19 mouse cellular contexts compared by ENCODE assay signal in the genomic region with DNA sequence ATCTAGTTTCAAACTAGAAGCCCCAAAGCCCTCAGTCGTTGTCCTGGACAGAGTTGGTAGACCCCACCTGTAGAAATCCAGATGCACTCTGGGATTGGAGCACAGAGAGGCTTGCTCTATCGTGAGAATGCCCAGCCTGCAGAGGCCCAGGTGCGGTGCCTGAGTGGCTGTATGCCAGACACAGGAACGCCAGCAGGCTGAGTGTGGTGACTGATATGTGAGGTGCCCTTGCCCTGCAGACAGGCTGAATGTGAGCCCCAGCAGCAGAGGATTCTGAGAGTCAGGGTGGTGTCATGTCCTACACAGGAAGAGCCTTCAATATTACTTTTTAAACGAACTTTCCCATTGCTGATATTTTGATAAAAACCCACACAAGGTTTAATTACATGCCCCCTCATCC. TPM values are rescaled to one million over a fixed set of nuclear protein-coding genes. Genes with fewer than 3 reads are reported as not detected.
DNase-seq lines count a peak whose midpoint lies in the region; ATAC-seq and TF ChIP-seq lines count a peak whose summit lies in the region.
"Had no signal": no experiment of that assay in that cellular context is flagged by ENCODE, and none has a peak within 500 bp of the region (broad histone marks: within the 10 kb centered on the region; RNA-seq: fewer than 3 reads in every experiment).

No protein-coding gene starts in this region.

- WGBS in forebrain, embryonic 11.5 days, result 90% methylated on average over 5 of the region's 5 CpGs
- WGBS in forebrain, postnatal 0 days, result 82% methylated on average over 5 of the region's 5 CpGs
- 87% methylated on average over 5 of the region's 5 CpGs for WGBS in midbrain, embryonic 15.5 days

- H3K27me3 ChIP-seq in forebrain, embryonic 11.5 days (ENCODE audit: control insufficient read depth, insufficient read depth, low read length), result no peaks in the 10 kb centered on the region
- H3K27me3 ChIP-seq in forebrain, postnatal 0 days (ENCODE audit: insufficient read depth, low read length), result no peaks in the 10 kb centered on the region
- H3K27me3 ChIP-seq in CH12.LX (replicated peaks), result no peaks in the 10 kb centered on the region
- H3K27me3 ChIP-seq in midbrain, embryonic 15.5 days (replicated peaks), result no peaks in the 10 kb centered on the region
- H3K27me3 ChIP-seq: embryonic facial prominence, embryonic 12.5 days; forebrain, embryonic 12.5 days; hindbrain, embryonic 15.5 days had no signal

- H3K79me2 ChIP-seq in CH12.LX (replicated peaks; ENCODE audit: control insufficient read depth, extremely low read depth, insufficient read depth, poor library complexity, severe bottlenecking), result peaks cover 17% of the 10 kb centered on the region

- in situ Hi-C loops in CH12.LX (cut with MboI; ENCODE audit: low pct_ligation_motif_present, low pct_unique_long_range_greater_than_20kb, low sequenced_read_pairs), result no loop called here

- H3K36me3 ChIP-seq in forebrain, embryonic 11.5 days (ENCODE audit: control insufficient read depth, insufficient read depth, low read length), result no peaks in the 10 kb centered on the region
- no peaks in the 10 kb centered on the region for H3K36me3 ChIP-seq in forebrain, postnatal 0 days (ENCODE audit: insufficient read depth)
- peaks cover 49 to 58% of the 10 kb centered on the region in 2 experiments for H3K36me3 ChIP-seq in CH12.LX (replicated peaks in 1 of 2; ENCODE audit: control insufficient read depth in 1 of 2, insufficient read depth in 1 of 2, low read length in 1 of 2)
- no peaks in the 10 kb centered on the region for H3K36me3 ChIP-seq in midbrain, embryonic 15.5 days (replicated peaks)
- H3K36me3 ChIP-seq: embryonic facial prominence, embryonic 12.5 days; forebrain, embryonic 12.5 days; heart, embryonic 12.5 days; hindbrain, embryonic 15.5 days had no signal

- no peak for TF ChIP-seq EP300 in CH12.LX (IDR thresholded peaks at IDR 0.05; ENCODE audit: low read length)

- TF ChIP-seq CTCF in forebrain, postnatal 0 days (IDR thresholded peaks at IDR 0.05; ENCODE audit: low read depth), result no peak
- TF ChIP-seq CTCF in CH12.LX (conservative IDR thresholded peaks at IDR 0.05 in 1 of 2, IDR thresholded peaks at IDR 0.05 in 1 of 2; ENCODE audit: low read depth in 2 of 2, low read length in 2 of 2), result no peak

- H3K9ac ChIP-seq in forebrain, embryonic 11.5 days (ENCODE audit: low read length), result no peak overlapping the region
- H3K9ac ChIP-seq in forebrain, postnatal 0 days, result no peak overlapping the region
- no peak overlapping the region for H3K9ac ChIP-seq in CH12.LX (ENCODE audit: insufficient read depth, low read depth)
- H3K9ac ChIP-seq in midbrain, embryonic 15.5 days, result no peak overlapping the region
- H3K9ac ChIP-seq: embryonic facial prominence, embryonic 12.5 days; forebrain, embryonic 12.5 days; heart, embryonic 12.5 days; hindbrain, embryonic 15.5 days had no signal

- ATAC-seq in forebrain, embryonic 11.5 days (replicated peaks; ENCODE audit: low FRiP score), result no peak
- ATAC-seq in forebrain, postnatal 0 days, result no peak
- ATAC-seq in midbrain, embryonic 15.5 days (replicated peaks), result no peak
- ATAC-seq: forebrain, embryonic 16.5 days had no signal

- no peak overlapping the region for H3K4me3 ChIP-seq in forebrain, embryonic 11.5 days (ENCODE audit: low read depth, low read length)
- no peak overlapping the region for H3K4me3 ChIP-seq in forebrain, postnatal 0 days (ENCODE audit: low read depth, low read length)
- no peak overlapping the region for H3K4me3 ChIP-seq in CH12.LX (replicated peaks in 1 of 3; ENCODE audit: low read depth in 2 of 3, low read length in 2 of 3, poor library complexity in 1 of 3)
- H3K4me3 ChIP-seq in midbrain, embryonic 15.5 days, result no peak overlapping the region
- H3K4me3 ChIP-seq: embryonic facial prominence, embryonic 12.5 days; forebrain, embryonic 12.5 days; heart, embryonic 12.5 days; hindbrain, embryonic 15.5 days had no signal

- peak; percentile 44 for DNase-seq in forebrain, embryonic 11.5 days (ENCODE audit: low spot score)
- DNase-seq in forebrain, postnatal 0 days, result no peak
- DNase-seq in CH12.LX (ENCODE audit: extremely low read depth), result no peak
- DNase-seq in thymus, postnatal 0 days (ENCODE audit: low spot score), result peak; percentile 37
- no peak for DNase-seq in layer of hippocampus, adult 18-20 months (ENCODE audit: low spot score in 2 of 2)
- DNase-seq in layer of hippocampus, adult 8-10 months (ENCODE audit: low spot score in 2 of 2), result no peak
- DNase-seq: adrenal gland, postnatal 14 days; cerebellum, adult 11-12 months; cerebellum, adult 9-10 months; cerebellum, postnatal 25 days; gastrocnemius, postnatal 14 days; heart, postnatal 36 days had no signal

- no peaks in the 10 kb centered on the region for H3K4me1 ChIP-seq in forebrain, embryonic 11.5 days (replicated peaks; ENCODE audit: control insufficient read depth, insufficient read depth, low read length)
- H3K4me1 ChIP-seq in forebrain, postnatal 0 days (ENCODE audit: insufficient read depth), result no peaks in the 10 kb centered on the region
- H3K4me1 ChIP-seq in CH12.LX (ENCODE audit: control insufficient read depth in 1 of 2, insufficient read depth in 2 of 2), result peaks cover 20 to 69% of the 10 kb centered on the region in 2 experiments
- no peaks in the 10 kb centered on the region for H3K4me1 ChIP-seq in midbrain, embryonic 15.5 days
- H3K4me1 ChIP-seq: embryonic facial prominence, embryonic 12.5 days; forebrain, embryonic 12.5 days; hindbrain, embryonic 15.5 days had no signal

- H3K27ac ChIP-seq in forebrain, embryonic 11.5 days (ENCODE audit: low read depth, low read length), result no peak overlapping the region
- H3K27ac ChIP-seq in forebrain, postnatal 0 days (ENCODE audit: low read depth, low read length), result no peak overlapping the region
- no peak overlapping the region for H3K27ac ChIP-seq in CH12.LX (ENCODE audit: insufficient read depth, low read depth)
- H3K27ac ChIP-seq in midbrain, embryonic 15.5 days, result no peak overlapping the region
- H3K27ac ChIP-seq: embryonic facial prominence, embryonic 12.5 days; forebrain, embryonic 12.5 days; hindbrain, embryonic 15.5 days had no signal

- dilution Hi-C loops in CH12.LX (cut with MboI; ENCODE audit: extremely low pct_ligation_motif_present, extremely low pct_unique_long_range_greater_than_20kb, low sequenced_read_pairs), result no loop called here

- no peak for TF ChIP-seq RAD21 in CH12.LX (IDR thresholded peaks at IDR 0.05; ENCODE audit: low read depth, low read length)

- H3K9me3 ChIP-seq in forebrain, embryonic 11.5 days (ENCODE audit: control insufficient read depth, low read length), result no peaks in the 10 kb centered on the region
- H3K9me3 ChIP-seq in forebrain, postnatal 0 days (ENCODE audit: low read length), result no peaks in the 10 kb centered on the region
- H3K9me3 ChIP-seq in CH12.LX (replicated peaks; ENCODE audit: low read length), result no peaks in the 10 kb centered on the region
- no peaks in the 10 kb centered on the region for H3K9me3 ChIP-seq in midbrain, embryonic 15.5 days
- H3K9me3 ChIP-seq: embryonic facial prominence, embryonic 12.5 days; forebrain, embryonic 12.5 days; hindbrain, embryonic 15.5 days had no signal

- peak; percentile 28 for TF ChIP-seq POLR2A in CH12.LX (IDR thresholded peaks at IDR 0.05; ENCODE audit: low read depth, low read length)

- H3K4me2 ChIP-seq in forebrain, embryonic 11.5 days (ENCODE audit: low read depth, low read length, severe bottlenecking), result no peak overlapping the region
- H3K4me2 ChIP-seq in forebrain, postnatal 0 days (ENCODE audit: low read depth), result no peak overlapping the region
- H3K4me2 ChIP-seq in CH12.LX (ENCODE audit: insufficient read depth, low read depth, poor library complexity, severe bottlenecking), result no peak overlapping the region
- no peak overlapping the region for H3K4me2 ChIP-seq in midbrain, embryonic 15.5 days
- H3K4me2 ChIP-seq: embryonic facial prominence, embryonic 12.5 days; forebrain, embryonic 12.5 days; heart, embryonic 12.5 days; hindbrain, embryonic 15.5 days had no signal

TF ChIP-seq in CH12.LX, 34 proteins besides CTCF, POLR2A, EP300 and RAD21:
- no peak for TF ChIP-seq SMC3 (IDR thresholded peaks at IDR 0.05; ENCODE audit: low read depth, low read length)
- no peak for TF ChIP-seq NRF1 (IDR thresholded peaks at IDR 0.05; ENCODE audit: low read depth, low read length)
- no peak; the same call in 1 of the 2 replicates for TF ChIP-seq CHD2 (IDR thresholded peaks at IDR 0.05; ENCODE audit: low read length)

RNA-seq across cellular contexts. Expression of a gene that starts 16.9 kb away (rescaled TPM):
- polyA plus RNA-seq in forebrain, embryonic 11.5 days (2014; fragmentation: Nextera tagmentation; extraction: Ambion mirVana), result 0.07 TPM in 1 of 2 replicates, not detected in the other
- 0.15 and 0.38 TPM in 2 replicates for total RNA-seq in forebrain, postnatal 0 days (2014; rRNA removed)
- 0.02 and 0.04 TPM in 2 replicates for polyA plus RNA-seq in forebrain, postnatal 0 days (2015; fragmentation: Nextera tagmentation; extraction: Ambion mirVana)
- total RNA-seq in CH12.LX (2012; rRNA removed) (115 and 138 TPM in 2 replicates), CH12.LX (2014; rRNA removed) (122 and 142 TPM in 2 replicates)
- polyA plus RNA-seq in CH12.LX (2012; ENCODE audit: insufficient read length, low read depth), result 74.5 and 81.7 TPM in 2 replicates
- polyA plus RNA-seq in thymus, postnatal 0 days (2015; fragmentation: Nextera tagmentation; extraction: Ambion mirVana), result 1.6 and 1.7 TPM in 2 replicates
- total RNA-seq in layer of hippocampus, adult 18-20 months (2021), result under 1 TPM; 0.22 to 0.43 TPM
- polyA plus RNA-seq in midbrain, embryonic 15.5 days (2015; fragmentation: Nextera tagmentation; extraction: Ambion mirVana), result 0.08 and 0.17 TPM in 2 replicates
- total RNA-seq in layer of hippocampus, adult 8-10 months (2022), result under 1 TPM; 0.17 to 0.18 (median 0.18) TPM
- total RNA-seq: MEL had no signal

Comparison
In these comparisons a context has a peak if more than half of its experiments do, and no peak if none do; other contexts are left out.
1. DNase-seq: peak in forebrain, embryonic 11.5 days (single experiment) and thymus, postnatal 0 days (single experiment); none in forebrain, postnatal 0 days (single experiment), CH12.LX (single experiment), layer of hippocampus, adult 18-20 months (0 of 2) and layer of hippocampus, adult 8-10 months (0 of 2).
2. RNA of a gene that starts 16.9 kb away (polyA plus RNA-seq): 74.5 to 81.7 TPM in CH12.LX; 1.6 to 1.7 TPM in thymus, postnatal 0 days, 0.08 to 0.17 TPM in midbrain, embryonic 15.5 days, 0.07 TPM in forebrain, embryonic 11.5 days and 0.02 to 0.04 TPM in forebrain, postnatal 0 days; every median in the first group is over 10 times any median in the second.